Mouse (Mus musculus): ENCODE measurements around the gene Gm9945. TPM values are rescaled to one million over a fixed set of nuclear protein-coding genes. Genes with fewer than 3 reads are reported as not detected.

Gm9945 gene
- total and polyA plus RNA-seq, 2 experiments from 2014 or later: not detected

GRCm38 (mm10) chr11:53435504-53435903 lies 44.5 kb upstream of the Gm9945 start:
- Histone ChIP-seq H3K36me3 (replicated peaks; ENCODE audit: control insufficient read depth, insufficient read depth, low read length) (no peaks in the 10 kb centered on the region), H3K9me3 (replicated peaks; ENCODE audit: control insufficient read depth, low read length) (no peaks in the 10 kb centered on the region), H3K27me3 (ENCODE audit: control insufficient read depth, insufficient read depth, low read length) (no peaks in the 10 kb centered on the region), H3K4me2 (ENCODE audit: low read depth, low read length) (no peak overlapping the region), H3K4me3 (ENCODE audit: low read depth, low read length) (no peak overlapping the region), H3K27ac (ENCODE audit: low read depth) (no peak overlapping the region), H3K4me1 (ENCODE audit: control insufficient read depth, insufficient read depth) (no peaks in the 10 kb centered on the region), H3K9ac (replicated peaks; ENCODE audit: low read depth, low read length) (no peak overlapping the region)
- ATAC-seq (ENCODE audit: insufficient read depth, low read depth) (no peak), DNase-seq (ENCODE audit: low spot score) (no peak)
- 76% methylated on average over 8 of the region's 8 CpGs for WGBS
- TF ChIP-seq CTCF (IDR thresholded peaks at IDR 0.05; ENCODE audit: low read depth) (no peak), EP300 (IDR thresholded peaks at IDR 0.05; ENCODE audit: low read depth) (no peak)

DNA sequence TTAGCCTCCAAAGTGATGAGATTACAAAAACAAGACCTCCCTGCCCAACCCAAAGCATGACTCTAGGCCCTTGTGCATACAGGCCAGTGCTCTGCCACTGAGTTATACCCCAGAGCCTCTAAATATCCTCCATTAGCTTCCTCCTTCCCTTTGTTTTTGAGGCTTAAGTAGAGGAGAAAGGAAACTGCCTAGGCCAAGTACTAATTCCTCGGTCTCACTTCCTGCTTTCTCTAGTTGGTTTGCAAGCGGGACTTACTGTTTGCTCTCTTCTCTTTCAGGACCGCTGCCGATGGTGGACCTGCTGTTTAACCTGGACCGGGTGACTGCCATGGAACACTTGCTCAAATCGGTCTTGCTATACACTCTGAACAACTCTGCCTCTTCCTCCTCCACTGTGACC lies 43.6 kb upstream of the Gm9945 start:
- DNase-seq (ENCODE audit: low spot score): no peak
- Histone ChIP-seq H3K36me3 (replicated peaks; ENCODE audit: control insufficient read depth, insufficient read depth, low read length) (no peaks in the 10 kb centered on the region), H3K27ac (ENCODE audit: low read depth) (no peak overlapping the region), H3K4me3 (ENCODE audit: low read depth, low read length) (no peak overlapping the region), H3K9me3 (replicated peaks; ENCODE audit: control insufficient read depth, low read length) (no peaks in the 10 kb centered on the region), H3K4me1 (ENCODE audit: control insufficient read depth, insufficient read depth) (no peaks in the 10 kb centered on the region), H3K27me3 (ENCODE audit: control insufficient read depth, insufficient read depth, low read length) (no peaks in the 10 kb centered on the region), H3K9ac (replicated peaks; ENCODE audit: low read depth, low read length) (no peak overlapping the region), H3K4me2 (ENCODE audit: low read depth, low read length) (no peak overlapping the region)
- 75% methylated on average over 6 of the region's 6 CpGs for WGBS
- TF ChIP-seq CTCF (IDR thresholded peaks at IDR 0.05; ENCODE audit: low read depth) (no peak), EP300 (IDR thresholded peaks at IDR 0.05; ENCODE audit: low read depth) (no peak)
- no peak for ATAC-seq (ENCODE audit: insufficient read depth, low read depth)

GRCm38 (mm10) chr11:53441921-53442320 lies 38.0 kb upstream of the Gm9945 start:
- peak overlapping the region; percentile 24; the same call in 1 of the 2 replicates for H3K4me2 ChIP-seq (ENCODE audit: low read depth, low read length)
- peak; percentile 62 for ATAC-seq (ENCODE audit: insufficient read depth, low read depth)
- peak overlapping the region; percentile 76 for H3K27ac ChIP-seq (ENCODE audit: low read depth)
- no peaks in the 10 kb centered on the region for H3K9me3 ChIP-seq (replicated peaks; ENCODE audit: control insufficient read depth, low read length)
- peaks cover 7% of the 10 kb centered on the region; the same call in 1 of the 2 replicates for H3K4me1 ChIP-seq (ENCODE audit: control insufficient read depth, insufficient read depth)
- no peaks in the 10 kb centered on the region for H3K27me3 ChIP-seq (ENCODE audit: control insufficient read depth, insufficient read depth, low read length)
- no peak for TF ChIP-seq CTCF (IDR thresholded peaks at IDR 0.05; ENCODE audit: low read depth)
- no peak for TF ChIP-seq EP300 (IDR thresholded peaks at IDR 0.05; ENCODE audit: low read depth)
- WGBS: 2% methylated on average over 12 of the region's 12 CpGs
- H3K36me3 ChIP-seq (replicated peaks; ENCODE audit: control insufficient read depth, insufficient read depth, low read length): no peaks in the 10 kb centered on the region
- DNase-seq (ENCODE audit: low spot score): peak; percentile 29
- no peak overlapping the region; the same call in 1 of the 2 replicates for H3K9ac ChIP-seq (replicated peaks; ENCODE audit: low read depth, low read length)
- H3K4me3 ChIP-seq (ENCODE audit: low read depth, low read length): no peak overlapping the region

DNA sequence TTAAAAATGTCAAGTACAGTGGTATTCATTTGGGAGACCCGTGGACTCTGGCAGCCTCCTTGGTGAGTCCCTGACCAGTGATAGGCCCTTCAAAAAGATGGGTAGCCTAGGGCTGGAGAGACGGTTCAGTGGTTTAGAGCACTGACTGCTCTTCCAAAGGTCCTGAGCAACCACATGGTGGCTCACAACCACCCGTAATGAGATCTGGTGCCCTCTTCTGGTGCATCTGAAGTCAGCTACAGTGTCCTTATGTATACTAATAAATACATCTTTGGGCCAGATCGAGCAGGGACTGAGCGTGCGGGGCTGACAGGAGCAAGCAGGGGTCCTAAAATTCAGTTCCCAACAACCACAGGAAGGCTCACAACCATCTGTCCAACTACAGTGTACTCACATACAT lies 36.1 kb upstream of the Gm9945 start:
- no peak for ATAC-seq (ENCODE audit: insufficient read depth, low read depth)

DNA sequence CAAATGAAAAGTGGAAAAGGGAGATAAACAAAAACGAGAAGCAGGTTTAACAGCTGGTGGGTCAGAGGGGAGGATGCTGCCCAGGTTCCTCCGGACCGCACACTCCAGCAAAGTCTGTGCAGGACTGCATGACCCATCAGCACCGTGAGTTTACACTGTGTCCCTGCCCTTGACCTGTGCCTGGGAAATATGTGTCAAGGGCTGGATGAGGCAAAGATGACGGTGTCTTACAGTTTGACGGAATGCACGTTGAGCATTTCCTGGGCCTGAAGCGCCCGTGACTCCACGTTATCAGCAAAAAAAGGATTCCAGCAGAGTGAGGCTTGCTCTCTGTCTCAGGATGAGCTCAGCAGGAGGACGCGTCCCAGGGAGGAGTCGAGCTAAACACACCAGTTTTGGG lies 34.4 kb upstream of the Gm9945 start:
- Histone ChIP-seq H3K4me1 (ENCODE audit: control insufficient read depth, insufficient read depth) (peaks cover 7% of the 10 kb centered on the region; the same call in 1 of the 2 replicates), H3K9ac (replicated peaks; ENCODE audit: low read depth, low read length) (no peak overlapping the region), H3K27ac (ENCODE audit: low read depth) (no peak overlapping the region), H3K4me2 (ENCODE audit: low read depth, low read length) (no peak overlapping the region), H3K4me3 (ENCODE audit: low read depth, low read length) (no peak overlapping the region), H3K9me3 (replicated peaks; ENCODE audit: control insufficient read depth, low read length) (no peaks in the 10 kb centered on the region), H3K27me3 (ENCODE audit: control insufficient read depth, insufficient read depth, low read length) (no peaks in the 10 kb centered on the region), H3K36me3 (replicated peaks; ENCODE audit: control insufficient read depth, insufficient read depth, low read length) (no peaks in the 10 kb centered on the region)
- no peak for DNase-seq (ENCODE audit: low spot score)
- no peak for TF ChIP-seq EP300 (IDR thresholded peaks at IDR 0.05; ENCODE audit: low read depth)
- TF ChIP-seq CTCF (IDR thresholded peaks at IDR 0.05; ENCODE audit: low read depth): no peak
- 42% methylated on average over 13 of the region's 13 CpGs for WGBS
- no peak for ATAC-seq (ENCODE audit: insufficient read depth, low read depth)

More for the DNA sequence above, 36.1 kb upstream of the Gm9945 start:
- Histone ChIP-seq H3K27me3 (ENCODE audit: control insufficient read depth, insufficient read depth, low read length) (no peaks in the 10 kb centered on the region), H3K27ac (ENCODE audit: low read depth) (no peak overlapping the region), H3K4me3 (ENCODE audit: low read depth, low read length) (no peak overlapping the region), H3K9ac (replicated peaks; ENCODE audit: low read depth, low read length) (no peak overlapping the region), H3K4me1 (ENCODE audit: control insufficient read depth, insufficient read depth) (peaks cover 7% of the 10 kb centered on the region; the same call in 1 of the 2 replicates), H3K36me3 (replicated peaks; ENCODE audit: control insufficient read depth, insufficient read depth, low read length) (no peaks in the 10 kb centered on the region), H3K9me3 (replicated peaks; ENCODE audit: control insufficient read depth, low read length) (no peaks in the 10 kb centered on the region), H3K4me2 (ENCODE audit: low read depth, low read length) (no peak overlapping the region)
- 48% methylated on average over 6 of the region's 6 CpGs for WGBS
- no peak for DNase-seq (ENCODE audit: low spot score)
- peak; percentile 62 for TF ChIP-seq CTCF (IDR thresholded peaks at IDR 0.05; ENCODE audit: low read depth)
- no peak for TF ChIP-seq EP300 (IDR thresholded peaks at IDR 0.05; ENCODE audit: low read depth)

DNA sequence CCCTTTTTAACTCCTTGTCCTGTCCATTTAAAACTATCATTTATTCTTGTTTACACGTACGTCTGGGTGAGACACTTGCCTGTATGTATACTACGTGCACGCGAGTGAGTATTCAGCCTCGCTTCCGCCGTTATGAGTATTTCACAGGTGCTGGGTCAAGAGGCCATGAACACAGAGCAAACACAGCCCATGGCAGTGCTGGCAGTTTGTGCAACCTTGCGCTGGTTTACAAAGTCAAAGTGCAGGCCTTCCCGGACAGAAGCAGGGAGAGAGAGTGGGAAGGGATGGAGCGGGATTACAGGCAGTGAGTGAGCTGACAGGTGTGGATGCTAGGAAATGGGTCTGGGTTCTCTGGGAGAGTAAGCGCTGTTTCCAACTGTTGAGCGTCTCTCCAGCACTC lies 33.8 kb upstream of the Gm9945 start:
- H3K9me3 ChIP-seq (replicated peaks; ENCODE audit: control insufficient read depth, low read length): no peaks in the 10 kb centered on the region
- no peak for DNase-seq (ENCODE audit: low spot score)

More for the DNA sequence above, 33.8 kb upstream of the Gm9945 start:
- no peak overlapping the region for H3K4me2 ChIP-seq (ENCODE audit: low read depth, low read length)
- no peaks in the 10 kb centered on the region for H3K27me3 ChIP-seq (ENCODE audit: control insufficient read depth, insufficient read depth, low read length)
- ATAC-seq (ENCODE audit: insufficient read depth, low read depth): no peak
- H3K4me3 ChIP-seq (ENCODE audit: low read depth, low read length): no peak overlapping the region
- WGBS: 87% methylated on average over 13 of the region's 13 CpGs
- H3K27ac ChIP-seq (ENCODE audit: low read depth): no peak overlapping the region
- no peak overlapping the region for H3K9ac ChIP-seq (replicated peaks; ENCODE audit: low read depth, low read length)
- peaks cover 7% of the 10 kb centered on the region; the same call in 1 of the 2 replicates for H3K4me1 ChIP-seq (ENCODE audit: control insufficient read depth, insufficient read depth)
- TF ChIP-seq CTCF (IDR thresholded peaks at IDR 0.05; ENCODE audit: low read depth) (no peak), EP300 (IDR thresholded peaks at IDR 0.05; ENCODE audit: low read depth) (no peak)
- no peaks in the 10 kb centered on the region for H3K36me3 ChIP-seq (replicated peaks; ENCODE audit: control insufficient read depth, insufficient read depth, low read length)

Data from heart, postnatal 0 days (tissue).